Mouse (Mus musculus) cerebellum, postnatal 36 days (tissue): ENCODE measurements at regions not wholly inside any gene's neighbourhood (a gene's known extent, or its start where the extent isn't known, plus 50 kb on each side); places are given as distances from the start of the nearest gene placed in this dataset.

ENCODE experiments used
- DNase-seq, 2 experiments: peaks; one replicate each; pipeline ENCODE4 v3.0.0; 2021 to 2022; ENCODE audit warnings: mixed read lengths in 2 of 2

DNA sequence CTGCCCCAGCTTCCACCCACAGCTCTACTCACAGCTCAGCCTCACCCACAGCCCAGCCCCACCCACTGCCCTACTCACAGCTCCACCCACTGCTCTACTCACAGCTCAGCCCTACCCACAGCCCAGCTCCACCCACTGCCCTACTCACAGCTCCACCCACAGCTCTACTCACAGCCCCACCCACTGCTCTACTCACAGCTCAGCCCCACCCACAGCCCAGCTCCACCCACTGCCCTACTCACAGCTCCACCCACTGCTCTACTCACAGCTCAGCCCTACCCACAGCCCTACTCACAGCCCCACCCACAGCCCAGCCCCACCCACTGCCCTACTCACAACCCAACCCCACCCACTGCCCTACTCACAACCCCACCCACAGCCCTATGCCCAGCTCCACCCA lies 56.5 kb upstream of the Phox2b start:
- no peak for DNase-seq

DNA sequence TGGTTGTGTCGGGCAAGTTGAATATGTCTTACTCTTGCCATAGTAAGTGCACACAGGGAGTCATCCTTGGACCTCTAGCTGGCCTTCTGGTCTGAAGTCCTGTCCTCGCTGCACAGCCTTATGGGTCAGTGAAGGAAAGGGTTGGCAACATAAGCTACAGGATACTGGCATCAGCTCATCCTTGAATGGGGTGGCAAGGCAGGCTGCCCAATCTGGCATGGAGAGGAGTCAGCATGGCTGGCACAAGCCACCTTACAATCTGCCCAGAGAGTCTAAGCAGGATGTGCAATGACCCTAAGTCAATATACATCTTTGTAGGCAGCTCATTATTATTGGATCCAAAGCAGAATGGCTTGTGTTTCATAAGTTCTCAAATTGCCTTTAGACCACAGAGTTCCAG lies 57.8 kb upstream of the Phox2b start:
- peak; percentile 8 to 11 for DNase-seq

DNA sequence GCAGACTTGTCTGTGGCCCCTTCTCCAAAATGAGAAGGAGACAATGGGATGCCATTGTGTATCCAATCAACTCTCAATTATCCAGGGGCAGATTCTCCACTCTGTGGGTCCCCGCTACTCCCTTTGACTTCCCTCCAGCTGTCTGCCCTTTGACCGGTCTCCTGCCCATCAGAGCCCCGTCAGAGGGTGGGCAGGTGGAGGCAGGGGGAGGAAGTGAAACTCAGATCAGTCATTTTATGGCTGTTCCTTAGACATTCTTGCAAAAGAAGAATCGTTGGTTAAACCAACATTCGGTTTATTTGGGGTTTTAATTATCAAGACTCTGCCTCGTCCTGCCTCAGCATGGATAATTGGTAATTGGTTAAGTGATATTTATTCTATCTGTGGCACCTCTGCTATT lies 77.7 kb upstream of the Phox2b start:
- DNase-seq: no peak

DNA sequence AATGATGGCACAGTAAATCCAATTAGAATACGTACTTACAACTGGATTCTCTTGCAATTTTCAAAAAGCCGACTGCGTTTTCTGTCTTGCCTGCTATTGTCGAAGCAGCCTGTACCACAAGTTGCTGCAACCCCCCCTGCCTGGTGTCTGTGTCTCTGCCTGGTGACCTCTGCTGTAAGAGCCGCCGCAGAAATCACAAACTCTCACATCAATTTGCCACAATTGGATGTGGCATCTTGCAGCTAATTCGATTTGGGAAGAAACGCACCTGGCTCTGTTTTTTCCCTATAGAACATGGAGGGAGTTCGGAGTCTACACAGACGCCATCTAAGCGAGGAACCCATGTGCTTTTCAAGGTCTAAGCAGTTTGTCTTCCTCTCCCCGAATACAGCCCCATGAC lies 80.1 kb upstream of the Phox2b start:
- DNase-seq: no peak

DNA sequence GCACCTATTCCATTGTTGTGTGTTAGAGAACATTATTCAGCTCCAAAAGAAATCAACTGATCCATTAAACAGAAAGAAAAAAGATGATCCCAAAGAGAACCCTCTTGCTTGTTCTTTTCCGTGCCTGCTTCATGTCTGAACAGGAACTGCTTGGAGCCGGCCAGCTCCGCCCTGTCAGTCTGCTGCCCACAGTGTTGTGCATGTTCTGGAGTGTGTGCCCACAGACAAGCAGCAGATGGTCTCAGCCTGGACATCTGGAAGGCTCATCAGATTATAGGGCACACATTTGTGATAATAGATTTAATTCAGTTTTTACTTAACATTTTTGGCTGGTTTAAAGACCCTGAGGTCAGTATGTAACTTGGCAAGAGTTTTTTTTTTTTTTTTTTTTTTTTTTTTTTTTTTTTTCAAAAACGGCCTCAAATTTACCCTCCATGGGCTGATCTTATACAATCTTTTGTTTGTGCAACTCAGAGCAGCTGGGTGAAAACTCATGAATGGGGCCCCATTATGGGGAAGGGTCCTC lies 70.9 kb upstream of the Tmem33 start:
- no peak for DNase-seq

DNA sequence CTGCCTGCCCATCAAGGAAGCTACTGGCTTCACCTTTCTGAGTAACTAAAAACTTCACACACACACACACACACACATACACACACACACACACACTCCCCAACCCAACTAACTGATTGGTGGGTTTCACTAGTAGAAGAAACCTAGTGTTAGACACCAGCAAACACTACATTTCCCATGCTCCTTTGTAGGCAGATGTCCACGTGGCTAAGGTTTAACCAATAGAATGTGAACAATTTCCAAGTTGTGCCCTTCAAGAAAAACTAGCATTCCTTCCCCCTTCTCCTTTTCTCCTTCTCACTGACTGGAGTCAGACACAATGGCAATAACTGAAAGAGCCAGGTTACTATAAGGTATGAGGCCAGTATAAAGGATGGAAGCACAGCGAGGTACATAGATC lies 66.3 kb upstream of the Tmem33 start:
- DNase-seq: no peak

DNA sequence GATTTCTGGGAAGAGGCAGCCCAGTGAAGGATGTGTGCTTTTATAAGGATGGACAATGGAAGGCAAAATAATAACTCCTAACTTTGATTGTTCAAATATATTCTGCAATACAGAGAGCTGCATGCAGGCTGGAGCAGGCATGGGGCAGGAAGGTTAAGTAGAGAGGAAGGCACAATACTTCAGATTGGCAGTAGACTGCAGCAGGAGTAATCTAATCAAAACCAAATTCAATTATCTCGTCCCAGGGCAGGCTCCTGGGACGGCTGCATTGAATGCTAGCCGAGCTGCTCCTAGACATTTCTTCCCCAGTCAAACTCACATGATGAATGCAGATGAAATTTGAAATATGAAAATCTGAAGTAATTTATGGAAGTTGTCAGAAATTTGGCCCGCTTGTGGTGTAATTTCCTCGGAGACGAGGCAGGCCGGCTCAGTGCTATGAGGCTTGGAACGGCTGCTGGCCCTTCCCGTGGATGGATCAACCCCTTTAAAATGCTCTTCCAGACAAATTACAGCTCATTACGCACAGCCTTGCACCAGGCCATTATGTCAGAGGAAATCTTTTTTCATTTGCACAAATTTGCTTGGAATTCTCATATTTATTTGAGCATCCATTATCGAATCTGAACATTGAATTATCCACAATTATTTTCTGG lies 55.2 kb upstream of the Tmem33 start:
- no peak for DNase-seq
